Mouse (Mus musculus): ENCODE results near the gene Gsto2. TPM values are rescaled to one million over a fixed set of nuclear protein-coding genes. Genes with fewer than 3 reads are reported as not detected.

The Gsto2 gene
- total RNA-seq (2021), result under 1 TPM; 0.51 to 0.73 TPM
- long read RNA-seq, experiment 1, result 0 reads
- long read RNA-seq, experiment 2, result 0 reads

DNA sequence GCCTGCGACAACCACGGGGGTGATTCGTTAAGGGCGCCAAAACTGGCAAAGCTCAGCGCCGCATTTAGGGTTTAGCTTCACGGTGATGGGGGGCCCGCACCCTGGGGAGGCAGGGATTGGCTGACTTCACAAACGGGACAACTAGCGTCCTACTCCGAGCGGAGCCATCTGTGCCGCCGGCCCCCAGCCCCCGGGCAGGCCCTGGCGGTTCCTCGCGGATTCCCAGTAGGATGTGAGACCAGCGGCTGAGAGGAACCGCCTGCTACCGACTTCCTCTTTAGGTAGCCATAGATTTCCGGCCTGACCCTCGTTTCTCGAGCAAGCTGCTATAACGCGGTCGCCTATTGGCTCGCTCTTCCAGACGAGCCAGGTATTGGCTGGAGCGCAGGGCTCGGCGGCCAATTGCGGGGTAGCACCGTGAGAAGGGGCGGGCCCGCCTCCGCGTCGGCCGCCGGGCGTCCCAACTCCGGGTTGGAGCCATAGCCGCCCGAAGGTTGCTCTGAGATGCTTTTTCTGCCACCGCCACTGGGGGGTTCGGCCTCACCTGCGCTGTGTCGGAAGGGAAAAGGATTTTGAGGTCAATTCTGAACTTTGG is at the start of gene Gsto2:
Gene Gsto2 (plus strand): TSS at position 182 of the 595 bp plus-strand sequence.
- H3K4me3 ChIP-seq, result peak within 1 kb of the TSS; percentile 91
- DNase-seq, result peak; percentile 97
- peak within 1 kb of the TSS; percentile 92 for H3K27ac ChIP-seq
- intact Hi-C loops (cut with DNase I), result no loop called here
- peak; percentile 66 for TF ChIP-seq CTCF (IDR thresholded peaks at IDR 0.05)

DNA sequence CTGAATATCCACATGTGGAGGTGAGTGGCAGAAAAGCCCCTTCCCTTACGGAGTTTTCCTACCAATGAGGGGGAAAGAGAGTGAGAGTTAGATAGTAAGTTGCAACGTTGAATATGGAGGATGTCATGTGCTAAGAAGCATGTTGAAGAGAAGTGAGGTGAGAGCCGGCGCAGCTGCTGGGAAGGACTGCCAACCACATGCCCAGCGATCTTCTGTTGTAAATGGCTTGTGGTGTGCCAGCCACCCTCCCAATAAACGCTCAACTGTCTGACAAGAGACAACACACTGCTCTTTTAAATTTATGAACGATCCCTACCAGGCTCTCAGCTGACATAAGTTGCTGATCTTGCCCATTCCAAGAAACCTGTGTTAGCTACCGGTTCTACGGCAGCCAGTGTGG is 47.6 kb upstream of the Gsto2 start:
- no peak overlapping the region for H3K4me3 ChIP-seq
- DNase-seq, result no peak
- no peak for TF ChIP-seq CTCF (IDR thresholded peaks at IDR 0.05)
- intact Hi-C loops (cut with DNase I), result no loop called here
- H3K27ac ChIP-seq, result no peak overlapping the region

DNA sequence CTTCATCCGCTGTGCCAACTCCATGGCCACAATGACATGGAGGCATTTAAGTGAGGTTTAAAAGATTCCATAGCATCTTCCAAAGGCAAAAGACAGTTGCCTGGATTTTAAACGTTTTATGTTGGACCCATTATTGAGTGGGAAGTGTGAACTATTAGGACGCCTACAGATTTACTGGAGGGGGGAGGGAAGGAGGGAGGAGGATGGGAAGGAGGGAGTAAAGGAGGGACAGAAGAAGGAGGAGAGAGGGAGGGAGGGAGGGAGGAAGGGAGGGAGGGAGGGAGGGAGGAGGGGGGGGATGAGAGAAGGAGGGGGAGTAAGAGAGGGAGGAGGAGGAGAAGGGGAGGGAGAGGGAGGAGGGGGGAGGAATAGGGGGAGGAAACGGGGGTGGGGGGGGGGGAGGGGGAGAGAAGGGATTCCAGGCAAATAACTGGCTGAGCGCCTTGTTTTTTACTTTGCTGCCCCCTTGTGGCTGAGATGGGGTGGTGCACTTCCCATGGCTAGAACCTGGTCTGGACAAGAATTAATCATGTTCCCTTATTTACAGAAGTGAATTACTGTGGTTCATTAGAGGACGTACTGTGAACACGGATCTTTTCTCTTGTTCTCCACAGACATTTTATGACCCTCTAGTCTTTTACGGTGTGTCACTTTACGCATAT is 44.4 kb upstream of the Gsto2 start:
- TF ChIP-seq CTCF (IDR thresholded peaks at IDR 0.05), result peak; percentile 78
- peak; percentile 57 for DNase-seq
- Histone ChIP-seq H3K27ac (no peak overlapping the region), H3K4me3 (no peak overlapping the region)
- intact Hi-C loops (cut with DNase I), result loop anchor here (1.0 kb wide), 2 partner anchors 162 to 314 kb away; no protein-coding TSS in a partner anchor

DNA sequence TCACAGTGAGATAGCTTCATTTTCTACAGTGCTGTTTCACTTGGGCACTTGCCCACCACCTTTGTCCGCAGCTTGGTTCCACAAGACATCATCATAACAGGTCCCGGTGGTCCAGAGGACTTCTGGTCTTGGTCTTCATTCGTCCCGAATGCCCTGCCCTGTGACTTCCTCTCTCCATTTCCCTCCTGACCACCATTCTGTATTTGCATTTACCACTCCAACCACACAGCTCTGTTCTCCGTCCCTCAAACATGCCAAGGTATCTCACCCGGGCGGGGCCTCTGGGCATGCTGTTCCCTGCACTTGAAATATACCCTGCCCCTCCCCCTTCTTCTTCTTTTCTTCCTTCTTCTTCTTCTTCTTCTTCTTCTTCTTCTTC is 43.9 kb upstream of the Gsto2 start:
- intact Hi-C loops (cut with DNase I), result loop anchor here (1.0 kb wide), 2 partner anchors 162 to 314 kb away; no protein-coding TSS in a partner anchor
- Histone ChIP-seq H3K4me3 (no peak overlapping the region), H3K27ac (no peak overlapping the region)
- no peak for TF ChIP-seq CTCF (IDR thresholded peaks at IDR 0.05)
- DNase-seq, result no peak

DNA sequence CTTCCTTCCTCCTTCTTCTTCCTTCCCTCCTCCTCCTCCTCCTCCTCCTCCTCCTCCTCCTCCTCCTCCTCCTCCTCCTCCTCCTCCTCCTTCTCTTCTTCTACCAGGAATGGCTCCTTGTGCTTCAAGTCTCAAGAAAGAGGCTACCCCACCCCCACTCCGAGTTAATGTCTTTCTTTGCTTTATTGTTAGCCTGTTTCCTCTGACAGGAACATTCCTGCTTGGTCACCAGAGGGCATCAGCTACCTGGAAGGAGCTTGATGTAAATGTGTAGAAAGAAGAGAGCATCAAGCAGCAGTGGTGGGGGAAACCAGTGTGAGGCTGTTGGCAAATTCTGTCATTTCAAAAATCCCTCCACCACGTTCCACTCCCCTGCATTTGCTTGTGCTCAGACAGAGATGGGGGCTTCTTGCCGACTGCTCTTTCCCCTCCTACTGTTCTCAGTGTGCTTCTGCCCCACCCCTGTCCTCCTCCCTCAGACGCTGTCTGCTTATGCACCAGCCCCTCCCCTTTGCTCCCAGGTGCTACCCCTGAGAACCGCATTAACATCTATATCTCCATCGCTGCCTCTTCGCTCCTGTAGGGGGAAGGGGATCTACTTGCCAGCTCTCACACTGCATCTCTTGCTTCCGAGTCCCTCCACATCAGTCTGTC is 43.1 kb upstream of the Gsto2 start:
- Histone ChIP-seq H3K4me3 (no peak overlapping the region), H3K27ac (no peak overlapping the region)
- no peak for TF ChIP-seq CTCF (IDR thresholded peaks at IDR 0.05)
- DNase-seq, result no peak
- intact Hi-C loops (cut with DNase I), result no loop called here

DNA sequence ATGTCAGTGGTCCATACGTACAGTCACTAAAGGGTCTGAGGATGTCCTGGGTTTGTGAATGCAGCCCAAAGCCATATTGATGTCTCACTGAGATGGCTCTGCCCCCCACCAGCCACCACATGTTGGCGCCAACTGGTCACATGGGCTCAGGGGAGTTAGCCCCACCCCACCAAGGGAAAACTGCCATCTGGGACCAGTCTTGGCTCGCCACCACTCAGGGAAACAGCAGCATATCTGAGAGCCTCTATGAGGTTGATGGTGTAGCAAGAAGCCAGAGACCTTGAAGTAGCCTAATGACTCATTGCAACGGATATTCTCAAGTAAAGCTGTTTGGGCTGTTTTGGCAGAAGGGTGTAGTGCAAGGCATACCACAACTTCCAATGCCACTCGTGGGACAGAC is 41.3 kb upstream of the Gsto2 start:
- no peak for TF ChIP-seq CTCF (IDR thresholded peaks at IDR 0.05)
- no peak overlapping the region for H3K4me3 ChIP-seq
- intact Hi-C loops (cut with DNase I), result no loop called here
- H3K27ac ChIP-seq, result no peak overlapping the region
- DNase-seq, result no peak

DNA sequence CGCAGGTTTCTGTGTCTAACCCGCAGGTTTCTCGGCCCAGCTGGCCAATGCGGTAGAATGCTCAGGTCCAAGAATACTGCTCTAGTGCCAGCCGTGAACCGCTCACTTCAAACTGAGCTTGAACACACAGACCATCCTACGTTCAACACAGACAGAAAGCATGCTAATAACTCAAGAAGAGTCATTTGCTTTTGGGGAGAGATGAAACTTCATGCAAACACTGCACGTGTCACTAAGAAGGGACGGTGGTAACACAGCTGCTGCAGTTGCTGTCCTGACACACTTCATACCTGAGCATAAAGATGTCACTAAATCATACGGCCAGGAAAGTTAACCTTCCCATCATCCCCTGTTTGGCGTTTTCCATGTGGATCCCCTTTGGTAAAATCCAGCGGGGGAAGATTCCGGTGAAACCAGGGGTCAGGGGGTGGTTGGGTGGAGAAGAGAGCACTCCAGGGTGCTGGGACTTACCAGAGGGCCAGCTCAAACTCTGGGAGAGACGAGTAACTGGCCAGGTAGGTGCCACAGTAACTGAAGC is 35.4 kb upstream of the Gsto2 start:
- no peak for DNase-seq
- Histone ChIP-seq H3K4me3 (no peak overlapping the region), H3K27ac (no peak overlapping the region)
- intact Hi-C loops (cut with DNase I), result no loop called here
- TF ChIP-seq CTCF (IDR thresholded peaks at IDR 0.05), result no peak

DNA sequence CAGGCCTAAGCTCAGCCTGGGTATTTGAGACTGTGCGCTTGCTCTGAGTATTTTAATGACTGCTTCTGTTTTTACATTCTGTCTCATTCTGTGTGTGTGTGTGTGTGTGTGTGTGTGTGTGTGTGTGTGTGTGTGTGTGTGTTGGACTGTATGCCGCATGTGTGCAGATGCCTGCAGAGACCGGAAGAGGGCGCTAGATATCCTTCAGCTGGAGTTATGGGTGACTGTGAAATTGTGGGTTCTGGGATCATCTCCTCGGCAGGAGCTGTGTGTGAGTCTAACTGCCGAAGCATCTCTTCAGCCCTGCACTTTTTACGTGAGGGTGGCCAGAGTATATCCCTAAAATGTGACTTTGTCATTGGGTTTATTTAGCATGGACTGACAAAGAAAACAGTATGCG is 34.2 kb upstream of the Gsto2 start:
- no peak overlapping the region for H3K27ac ChIP-seq
- intact Hi-C loops (cut with DNase I), result no loop called here
- no peak overlapping the region for H3K4me3 ChIP-seq
- no peak for TF ChIP-seq CTCF (IDR thresholded peaks at IDR 0.05)
- no peak for DNase-seq

DNA sequence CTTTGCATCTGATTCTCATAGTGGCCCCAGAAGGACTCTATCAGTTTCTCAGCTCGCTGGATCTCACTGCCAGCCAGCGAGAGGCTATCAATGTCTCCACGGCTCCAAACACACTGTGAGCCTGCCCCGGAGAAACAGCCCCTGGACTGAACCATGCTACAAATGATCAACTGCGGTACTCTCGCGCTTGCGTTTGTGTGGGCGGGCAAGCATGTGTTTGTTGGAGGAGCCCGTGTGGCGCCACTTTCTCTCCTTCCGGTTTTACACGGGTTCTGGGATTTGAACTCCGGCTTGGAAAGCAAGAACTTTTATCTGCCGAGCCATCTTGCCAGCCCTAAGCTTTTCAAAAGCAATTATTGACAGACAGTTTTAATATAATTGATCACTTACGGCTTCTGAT is 33.0 kb upstream of the Gsto2 start:
- no peak for TF ChIP-seq CTCF (IDR thresholded peaks at IDR 0.05)
- intact Hi-C loops (cut with DNase I), result no loop called here
- no peak overlapping the region for H3K27ac ChIP-seq
- DNase-seq, result no peak
- H3K4me3 ChIP-seq, result no peak overlapping the region

DNA sequence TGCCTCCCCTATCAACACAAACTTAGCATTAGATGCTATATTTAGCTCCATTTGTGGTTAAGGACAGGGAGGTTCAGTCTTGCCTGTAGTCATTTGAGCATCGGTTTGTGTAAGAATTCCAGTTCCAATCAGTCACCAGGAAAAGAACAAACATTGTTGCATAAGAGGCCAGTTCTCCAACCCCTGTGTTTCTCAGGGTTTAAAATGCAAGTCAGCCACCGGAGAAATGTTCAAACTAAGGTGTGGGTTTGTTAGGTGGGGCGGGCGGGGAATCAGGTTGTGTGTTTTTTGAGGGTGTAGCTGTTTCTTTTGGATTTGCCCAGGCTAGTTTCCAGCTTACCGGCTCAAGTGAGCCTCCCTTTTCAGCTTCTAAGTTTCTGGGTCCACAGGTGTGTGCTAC is 30.7 kb upstream of the Gsto2 start:
- H3K4me3 ChIP-seq, result no peak overlapping the region
- H3K27ac ChIP-seq, result no peak overlapping the region
- intact Hi-C loops (cut with DNase I), result no loop called here
- no peak for DNase-seq
- no peak for TF ChIP-seq CTCF (IDR thresholded peaks at IDR 0.05)

DNA sequence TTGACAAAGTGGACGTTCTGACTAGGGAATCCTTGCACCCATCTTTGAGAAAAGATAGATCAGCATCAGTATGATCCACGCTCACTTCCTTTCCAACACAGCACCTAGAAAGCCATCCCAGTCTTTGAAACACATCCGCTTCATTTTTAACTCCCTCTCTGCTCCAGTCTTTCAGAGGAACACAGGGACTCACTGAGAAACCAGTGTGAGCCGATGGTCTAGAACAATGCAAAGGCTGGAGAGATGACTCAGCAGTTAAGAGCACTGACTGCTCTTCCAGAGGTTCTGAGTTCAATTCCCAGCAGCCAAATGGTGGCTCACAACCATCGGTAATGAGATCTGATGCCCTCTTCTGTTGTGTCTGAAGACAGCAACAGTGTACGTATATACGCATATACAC is 29.6 kb upstream of the Gsto2 start:
- DNase-seq, result no peak

DNA sequence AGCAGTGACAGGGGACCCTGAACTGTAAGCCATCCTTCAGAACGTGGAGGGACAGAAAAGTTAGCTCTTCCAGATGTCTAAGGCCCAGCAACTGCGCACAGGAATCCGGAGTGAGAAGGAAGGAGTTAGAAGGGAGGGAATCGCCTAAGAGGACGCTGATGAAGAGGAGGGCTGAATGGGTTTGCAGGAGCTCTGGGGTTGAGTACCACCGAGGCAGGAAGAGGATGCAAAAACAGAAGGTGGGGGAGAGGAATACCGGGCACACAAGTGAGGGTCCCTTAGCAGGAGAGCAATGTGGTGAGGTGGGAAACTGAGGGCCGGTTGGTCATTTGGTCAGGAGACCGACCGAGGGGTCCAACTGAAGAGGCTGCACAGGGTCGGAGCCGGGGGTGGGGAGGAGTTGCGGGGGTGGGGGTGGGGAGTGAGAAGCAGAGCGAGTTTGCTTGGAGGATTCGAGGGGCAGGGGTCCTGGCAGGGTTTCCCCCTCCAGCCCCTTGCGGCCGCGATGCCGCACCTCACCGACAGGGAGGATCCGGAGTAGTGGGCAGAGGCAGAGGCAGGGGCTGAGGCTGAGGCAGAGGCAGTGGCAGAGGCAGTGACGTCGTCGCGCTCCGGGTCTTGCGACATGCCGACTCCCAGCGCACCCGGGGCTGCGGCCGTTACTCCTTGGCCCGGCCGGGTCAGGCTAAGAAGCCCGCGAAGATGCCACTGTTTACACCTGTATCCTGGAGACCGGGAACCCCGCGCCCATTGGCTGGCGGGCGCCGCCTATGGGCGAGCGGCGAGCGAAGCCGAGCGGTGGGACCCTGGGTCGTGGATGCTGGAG is 28.4 kb upstream of the Gsto2 start:
- TF ChIP-seq CTCF (IDR thresholded peaks at IDR 0.05), result peak; percentile 32
- Histone ChIP-seq H3K27ac (no peak overlapping the region), H3K4me3 (peak overlapping the region; percentile 69)
- peak; percentile 70 for DNase-seq
- intact Hi-C loops (cut with DNase I), result no loop called here

More for the DNA sequence above, 29.6 kb upstream of the Gsto2 start:
- Histone ChIP-seq H3K27ac (no peak overlapping the region), H3K4me3 (no peak overlapping the region)
- no peak for TF ChIP-seq CTCF (IDR thresholded peaks at IDR 0.05)
- intact Hi-C loops (cut with DNase I), result no loop called here
